Mouse (Mus musculus): ENCODE results near the gene Rbm5. TPM values are rescaled to one million over a fixed set of nuclear protein-coding genes. Genes with fewer than 3 reads are reported as not detected.
A peak's percentile ranks its signal among the peaks of the same experiment; 100 is the strongest.

The Rbm5 gene
- polyA plus RNA-seq, 1 experiment, result 37.4 TPM

DNA sequence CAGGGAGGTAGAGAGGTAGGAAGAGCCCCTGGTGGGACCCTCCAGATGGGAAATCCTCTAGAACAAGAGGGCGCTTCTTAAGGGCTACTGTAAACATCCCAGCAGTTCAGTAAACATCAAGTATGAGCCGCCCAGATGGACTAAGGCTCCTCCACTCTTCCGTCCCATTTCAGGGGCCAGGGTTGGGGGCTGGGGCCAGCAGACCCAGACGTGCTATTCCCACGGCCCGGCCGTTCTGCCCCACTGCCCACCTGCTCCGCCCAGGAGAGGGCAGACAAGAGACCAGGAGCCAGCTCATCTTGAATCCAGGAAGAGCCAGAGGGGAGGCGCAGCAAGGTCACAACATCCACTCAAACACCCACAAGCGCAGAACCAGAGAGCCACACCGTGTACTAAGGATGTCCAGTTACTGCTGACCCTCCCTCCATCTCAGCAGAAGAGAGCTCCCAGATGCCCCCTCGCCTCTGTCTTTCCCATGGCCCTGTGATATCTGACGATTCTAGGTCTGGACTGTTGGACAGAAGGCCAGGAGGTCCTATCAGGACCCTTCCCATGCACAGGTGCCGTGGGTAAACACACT, 72.1 kb downstream of the Rbm5 start:
- Histone ChIP-seq H3K4me3 (ENCODE audit: insufficient read depth, low read depth, low read length) (no peak overlapping the region), H3K27ac (replicated peaks; ENCODE audit: low read depth, low read length) (no peak overlapping the region), H3K4me1 (ENCODE audit: control insufficient read depth, insufficient read depth, insufficient read length, low read length) (peaks cover 39% of the 10 kb centered on the region)

DNA sequence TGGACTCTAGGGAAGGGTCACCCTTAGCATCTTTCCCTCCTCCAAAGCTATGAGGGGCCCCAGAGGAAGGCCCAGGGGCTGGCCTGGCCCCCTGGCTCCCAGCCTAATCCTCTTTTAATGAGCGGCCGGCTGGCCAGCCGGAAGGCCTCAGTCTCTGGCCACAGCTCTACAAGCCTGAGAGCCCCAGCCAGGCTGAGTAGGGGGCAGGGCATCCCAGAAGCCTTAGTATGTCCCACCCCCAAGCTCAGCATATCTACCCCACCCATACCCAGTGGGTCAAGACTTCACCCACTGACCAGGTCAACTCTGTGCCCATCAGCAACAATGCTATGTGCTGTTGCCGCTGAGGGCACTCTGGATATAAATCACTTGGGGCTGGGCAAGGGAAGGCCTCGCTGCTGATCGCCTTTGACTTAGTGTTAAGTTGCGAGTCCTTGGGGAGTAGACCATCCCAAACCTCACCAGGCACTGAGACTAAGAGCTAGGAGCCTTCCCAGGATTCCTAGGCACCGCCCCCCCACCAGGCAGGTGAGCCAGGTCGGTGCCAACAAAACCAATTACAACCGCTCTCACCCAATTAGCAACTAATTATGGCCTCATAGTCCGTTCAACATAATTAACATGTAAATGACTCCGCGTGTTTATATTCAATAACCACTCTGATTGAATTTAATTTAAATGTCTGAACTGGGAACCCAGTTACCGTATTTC, 72.8 kb downstream of the Rbm5 start:
- Histone ChIP-seq H3K4me3 (ENCODE audit: insufficient read depth, low read depth, low read length) (no peak overlapping the region), H3K27ac (replicated peaks; ENCODE audit: low read depth, low read length) (no peak overlapping the region), H3K4me1 (ENCODE audit: control insufficient read depth, insufficient read depth, insufficient read length, low read length) (peaks cover 39% of the 10 kb centered on the region)

DNA sequence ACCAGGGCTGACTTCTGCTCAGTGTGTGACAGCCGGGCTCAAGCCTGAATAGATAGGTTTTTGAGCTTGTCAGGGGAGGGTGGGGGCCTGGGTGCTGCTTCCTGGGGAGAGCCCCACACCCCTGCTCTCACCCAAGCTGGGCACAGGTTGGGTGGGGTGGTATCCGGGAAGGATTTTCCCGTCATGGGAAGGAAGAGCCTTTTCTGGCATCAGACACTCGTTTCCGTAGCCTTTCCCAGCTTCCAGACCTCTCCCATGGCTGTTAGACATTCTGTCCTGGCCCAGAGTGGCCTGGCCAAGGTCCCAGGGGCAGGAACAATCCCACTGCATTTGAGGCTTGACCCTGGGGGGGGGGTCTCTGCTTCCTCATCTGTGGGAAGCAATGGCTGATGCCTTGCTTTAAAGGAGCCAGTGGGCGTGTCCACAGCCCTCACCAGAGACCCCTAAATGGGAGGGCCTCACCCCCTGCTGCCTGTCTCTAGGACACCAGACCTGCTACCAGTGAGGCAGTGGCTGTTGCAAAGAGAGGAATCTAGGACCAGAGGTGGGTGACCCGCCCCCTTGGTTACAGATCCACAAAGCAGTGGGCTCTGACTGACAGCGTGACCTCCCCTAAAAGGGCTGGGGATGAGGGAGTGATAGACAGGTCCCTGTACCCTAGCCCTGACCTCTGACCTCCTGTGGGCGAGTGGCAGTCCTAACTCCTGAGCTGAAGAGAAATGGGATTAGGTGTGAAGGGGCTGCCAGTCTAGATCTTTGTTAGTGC, 73.8 kb downstream of the Rbm5 start:
- Histone ChIP-seq H3K4me3 (ENCODE audit: insufficient read depth, low read depth, low read length) (no peak overlapping the region), H3K27ac (replicated peaks; ENCODE audit: low read depth, low read length) (peak overlapping the region; percentile 80), H3K4me1 (ENCODE audit: control insufficient read depth, insufficient read depth, insufficient read length, low read length) (peaks cover 34% of the 10 kb centered on the region)

DNA sequence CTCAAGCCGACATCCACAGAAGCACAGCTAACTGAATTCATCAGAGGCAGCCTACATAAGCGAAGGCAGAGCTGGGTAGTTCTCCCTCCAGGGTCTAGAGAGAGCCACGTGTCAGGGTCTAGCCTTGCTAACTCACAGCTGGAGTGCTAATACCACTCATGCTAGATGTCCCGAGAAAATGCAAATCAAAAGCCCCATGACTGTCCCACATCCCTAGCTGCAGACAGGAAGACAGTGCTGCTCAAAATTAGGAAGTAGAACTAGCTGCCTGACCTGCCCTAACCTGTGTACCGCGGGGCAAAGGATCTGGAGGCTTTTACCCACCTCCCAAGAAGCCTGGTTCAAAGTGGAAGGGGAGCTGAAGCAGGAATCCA, 74.7 kb downstream of the Rbm5 start:
- Histone ChIP-seq H3K4me1 (ENCODE audit: control insufficient read depth, insufficient read depth, insufficient read length, low read length) (peaks cover 31% of the 10 kb centered on the region), H3K4me3 (ENCODE audit: insufficient read depth, low read depth, low read length) (no peak overlapping the region), H3K27ac (replicated peaks; ENCODE audit: low read depth, low read length) (peak overlapping the region; percentile 80)

DNA sequence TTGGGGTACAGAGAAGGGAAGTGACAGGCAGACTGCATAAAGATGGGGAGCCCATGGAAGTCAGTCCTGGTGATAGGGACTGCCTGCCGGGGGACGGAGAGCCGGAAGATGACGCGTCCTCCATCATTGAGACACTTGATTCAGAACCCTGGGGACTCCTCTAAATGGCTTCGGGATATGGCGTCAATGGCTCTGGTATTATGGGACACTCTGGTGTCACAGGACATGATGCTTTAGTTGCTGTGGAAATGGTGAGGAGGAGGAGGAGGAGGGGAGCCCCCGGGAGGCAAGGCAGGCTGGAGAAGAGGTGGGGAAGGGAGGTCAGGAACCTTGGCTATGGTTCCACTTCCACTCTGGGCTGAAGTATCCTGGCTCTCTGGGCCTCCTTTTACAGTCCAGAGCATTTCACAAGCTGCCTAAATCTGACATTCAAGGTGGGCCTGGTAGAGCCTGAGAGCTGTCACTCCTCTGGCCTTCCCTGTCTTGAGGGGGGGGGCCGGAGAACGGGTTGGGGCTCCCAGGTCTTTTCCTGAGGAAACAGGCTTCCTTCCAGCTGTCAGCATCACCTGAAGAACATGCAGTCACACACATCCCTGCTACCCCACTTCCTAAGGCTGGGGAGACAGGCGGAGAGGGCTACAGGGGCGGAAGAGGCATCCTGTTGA, 75.2 kb downstream of the Rbm5 start:
- H3K27ac ChIP-seq (replicated peaks; ENCODE audit: low read depth, low read length), result peak overlapping the region; percentile 80

DNA sequence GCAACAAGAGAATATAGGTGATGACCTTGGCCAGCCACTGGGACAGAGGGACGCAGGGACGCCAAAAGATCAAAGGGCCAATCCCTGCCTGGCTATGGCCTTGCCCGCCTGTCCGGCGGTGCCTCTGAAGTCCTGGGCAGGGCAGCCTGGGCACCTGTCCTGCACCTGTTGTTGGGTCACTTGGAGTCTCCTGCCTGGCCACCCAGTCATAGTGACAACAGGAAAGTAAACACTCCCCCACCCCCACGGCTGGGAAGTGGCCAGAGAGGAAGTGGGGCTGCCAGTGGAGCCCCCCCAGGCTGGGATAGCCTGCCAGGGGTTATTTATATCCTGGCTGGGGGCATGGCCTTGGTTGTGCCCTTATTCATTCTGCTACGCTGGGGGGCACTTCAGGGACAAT, 76.2 kb downstream of the Rbm5 start:
- H3K27ac ChIP-seq (replicated peaks; ENCODE audit: low read depth, low read length), result peak overlapping the region; percentile 80
- peaks cover 29% of the 10 kb centered on the region for H3K4me1 ChIP-seq (ENCODE audit: control insufficient read depth, insufficient read depth, insufficient read length, low read length)
- no peak overlapping the region for H3K4me3 ChIP-seq (ENCODE audit: insufficient read depth, low read depth, low read length)

More for the DNA sequence above, 75.2 kb downstream of the Rbm5 start:
- Histone ChIP-seq H3K4me3 (ENCODE audit: insufficient read depth, low read depth, low read length) (no peak overlapping the region), H3K4me1 (ENCODE audit: control insufficient read depth, insufficient read depth, insufficient read length, low read length) (peaks cover 31% of the 10 kb centered on the region)

DNA sequence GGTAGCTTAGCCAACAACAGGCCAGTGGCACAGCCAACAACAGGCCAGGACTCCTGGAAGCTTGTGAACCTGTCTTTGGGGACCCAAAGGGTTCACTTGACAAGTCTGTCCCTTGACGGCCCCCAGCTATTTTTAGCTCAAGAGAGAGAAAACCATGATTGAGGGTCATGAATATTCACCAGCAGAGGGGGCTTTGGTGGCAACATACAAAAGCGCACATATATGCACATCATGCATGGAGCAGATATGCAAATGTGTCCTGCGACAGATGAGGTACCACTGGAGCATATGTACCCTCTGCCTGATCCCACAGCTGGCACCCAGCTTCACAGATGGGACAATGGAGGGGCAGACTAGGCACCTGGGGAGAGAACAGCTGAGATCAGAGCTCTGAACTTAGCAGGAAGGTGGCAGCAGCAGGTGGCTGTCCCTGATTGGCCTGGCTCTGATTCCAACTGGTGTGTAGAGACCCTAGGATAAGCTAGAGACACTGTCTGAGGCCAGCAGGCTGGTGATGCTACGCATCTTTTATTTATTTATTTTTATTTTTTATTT, 77.3 kb downstream of the Rbm5 start:
- H3K4me1 ChIP-seq (ENCODE audit: control insufficient read depth, insufficient read depth, insufficient read length, low read length), result peaks cover 29% of the 10 kb centered on the region
- no peak overlapping the region for H3K27ac ChIP-seq (replicated peaks; ENCODE audit: low read depth, low read length)
- H3K4me3 ChIP-seq (ENCODE audit: insufficient read depth, low read depth, low read length), result no peak overlapping the region

DNA sequence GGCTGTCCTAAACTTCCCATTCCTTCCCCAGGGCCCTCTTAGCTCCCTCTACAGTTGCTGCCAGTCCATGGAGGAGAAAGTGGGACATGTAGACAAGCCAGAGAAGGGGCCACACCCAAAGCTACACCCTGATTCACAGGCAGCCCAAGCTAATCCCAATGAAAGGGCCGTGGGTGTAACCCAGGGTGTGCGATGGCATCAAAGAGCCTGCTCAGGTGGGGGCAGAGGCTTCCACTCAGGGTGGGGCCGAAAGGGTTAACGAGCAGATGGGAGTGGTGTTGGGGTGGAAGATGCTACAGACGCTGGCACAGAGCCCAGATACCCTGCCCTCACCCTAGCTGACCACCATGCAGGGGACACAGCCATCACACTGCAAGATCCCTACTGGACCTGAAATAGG, 78.0 kb downstream of the Rbm5 start:
- Histone ChIP-seq H3K27ac (replicated peaks; ENCODE audit: low read depth, low read length) (no peak overlapping the region), H3K4me1 (ENCODE audit: control insufficient read depth, insufficient read depth, insufficient read length, low read length) (peaks cover 25% of the 10 kb centered on the region), H3K4me3 (ENCODE audit: insufficient read depth, low read depth, low read length) (no peak overlapping the region)

DNA sequence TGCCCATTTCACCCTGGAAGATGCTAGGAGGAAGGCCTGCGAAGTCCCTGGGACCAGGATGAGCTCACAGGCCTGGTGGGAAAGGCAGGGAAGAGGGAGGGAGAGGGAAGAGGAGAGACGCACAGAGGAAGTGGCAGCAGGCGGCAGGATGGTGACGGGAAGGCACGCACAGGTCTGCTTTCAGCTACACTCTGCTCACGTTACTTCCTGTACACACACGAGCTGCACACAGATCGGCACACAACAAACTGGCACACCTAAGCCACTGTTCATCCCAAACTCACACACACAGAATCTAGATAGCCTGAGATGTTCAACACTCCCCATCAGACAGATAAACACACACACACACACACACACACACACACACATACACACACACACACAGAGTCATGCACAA, 80.4 kb downstream of the Rbm5 start:
- Histone ChIP-seq H3K4me1 (ENCODE audit: control insufficient read depth, insufficient read depth, insufficient read length, low read length) (peaks cover 15% of the 10 kb centered on the region), H3K4me3 (ENCODE audit: insufficient read depth, low read depth, low read length) (no peak overlapping the region), H3K27ac (replicated peaks; ENCODE audit: low read depth, low read length) (no peak overlapping the region)

Other genes with a start within 250 kb of the Rbm5 start
- gene Tmem115, start 237.1 kb downstream of the Rbm5 start, polyA plus RNA-seq (2012; ENCODE audit: insufficient read depth, insufficient read length, missing spikeins), result 11.9 and 14.1 TPM in 2 replicates
- gene Cyb561d2, start 228.8 kb downstream of the Rbm5 start, polyA plus RNA-seq (2012; ENCODE audit: insufficient read depth, insufficient read length, missing spikeins), result 6.1 and 6.3 TPM in 2 replicates
- 19.2 and 22.5 TPM in 2 replicates for gene Nprl2, start 228.8 kb downstream of the Rbm5 start, polyA plus RNA-seq (2012; ENCODE audit: insufficient read depth, insufficient read length, missing spikeins)
- gene Zmynd10, start 223.7 kb downstream of the Rbm5 start, polyA plus RNA-seq (2012; ENCODE audit: insufficient read depth, insufficient read length, missing spikeins), result not detected in 2 replicates
- 10.9 and 15.2 TPM in 2 replicates for gene Rassf1, start 219.4 kb downstream of the Rbm5 start, polyA plus RNA-seq (2012; ENCODE audit: insufficient read depth, insufficient read length, missing spikeins)
- 31.2 and 49.0 TPM in 2 replicates for gene Tusc2, start 207.7 kb downstream of the Rbm5 start, polyA plus RNA-seq (2012; ENCODE audit: insufficient read depth, insufficient read length, missing spikeins)
- gene Hyal2, start 203.1 kb downstream of the Rbm5 start, polyA plus RNA-seq (2012; ENCODE audit: insufficient read depth, insufficient read length, missing spikeins), result 14.1 and 14.2 TPM in 2 replicates
- gene Hyal1, start 194.1 kb downstream of the Rbm5 start, polyA plus RNA-seq (2012; ENCODE audit: insufficient read depth, insufficient read length, missing spikeins), result 25.2 and 46.4 TPM in 2 replicates
- gene Naa80, start 192.1 kb downstream of the Rbm5 start, polyA plus RNA-seq (2012; ENCODE audit: insufficient read depth, insufficient read length, missing spikeins), result 25.9 and 31.3 TPM in 2 replicates
- gene Hyal3, start 190.2 kb downstream of the Rbm5 start, polyA plus RNA-seq (2012; ENCODE audit: insufficient read depth, insufficient read length, missing spikeins), result 0.63 TPM in 1 of 2 replicates, not detected in the other
- 21.6 and 23.7 TPM in 2 replicates for gene Ifrd2, start 183.4 kb downstream of the Rbm5 start, polyA plus RNA-seq (2012; ENCODE audit: insufficient read depth, insufficient read length, missing spikeins)
- gene Sema3b, start 161.8 kb downstream of the Rbm5 start, polyA plus RNA-seq (2012; ENCODE audit: insufficient read depth, insufficient read length, missing spikeins), result 3.3 and 3.8 TPM in 2 replicates
- 87.2 and 112 TPM in 2 replicates for gene Gnai2, start 135.6 kb downstream of the Rbm5 start, polyA plus RNA-seq (2012; ENCODE audit: insufficient read depth, insufficient read length, missing spikeins)
- 0.83 and 3.3 TPM in 2 replicates for gene Slc38a3, start 101.5 kb downstream of the Rbm5 start, polyA plus RNA-seq (2012; ENCODE audit: insufficient read depth, insufficient read length, missing spikeins)
- not detected in 2 replicates for gene Gnat1, start 91.3 kb downstream of the Rbm5 start, polyA plus RNA-seq (2012; ENCODE audit: insufficient read depth, insufficient read length, missing spikeins)
- gene Sema3f, start 60.5 kb downstream of the Rbm5 start, polyA plus RNA-seq (2012; ENCODE audit: insufficient read depth, insufficient read length, missing spikeins), result 3.1 and 3.2 TPM in 2 replicates
- gene Rbm6, start 102.2 kb upstream of the Rbm5 start, polyA plus RNA-seq (2012; ENCODE audit: insufficient read depth, insufficient read length, missing spikeins), result 17.6 and 20.0 TPM in 2 replicates
- 12.6 and 14.3 TPM in 2 replicates for gene Mon1a, start 117.2 kb upstream of the Rbm5 start, polyA plus RNA-seq (2012; ENCODE audit: insufficient read depth, insufficient read length, missing spikeins)
- 0.36 and 1.4 TPM in 2 replicates for gene Mst1r, start 135.9 kb upstream of the Rbm5 start, polyA plus RNA-seq (2012; ENCODE audit: insufficient read depth, insufficient read length, missing spikeins)
- gene Actl11, start 157.5 kb upstream of the Rbm5 start, polyA plus RNA-seq (2012; ENCODE audit: insufficient read depth, insufficient read length, missing spikeins), result not detected in 2 replicates
- not detected in 2 replicates for gene Camkv, start 164.7 kb upstream of the Rbm5 start, polyA plus RNA-seq (2012; ENCODE audit: insufficient read depth, insufficient read length, missing spikeins)
- not detected in 2 replicates for gene Traip, start 179.1 kb upstream of the Rbm5 start, polyA plus RNA-seq (2012; ENCODE audit: insufficient read depth, insufficient read length, missing spikeins)
- 7.0 and 13.8 TPM in 2 replicates for gene Uba7, start 204.5 kb upstream of the Rbm5 start, polyA plus RNA-seq (2012; ENCODE audit: insufficient read depth, insufficient read length, missing spikeins)
- not detected in 2 replicates for gene Gm20661, start 212.1 kb upstream of the Rbm5 start, polyA plus RNA-seq (2012; ENCODE audit: insufficient read depth, insufficient read length, missing spikeins)
- 5.1 and 5.5 TPM in 2 replicates for gene Inka1, start 214.9 kb upstream of the Rbm5 start, polyA plus RNA-seq (2012; ENCODE audit: insufficient read depth, insufficient read length, missing spikeins)
- gene Cdhr4, start 221.5 kb upstream of the Rbm5 start, polyA plus RNA-seq (2012; ENCODE audit: insufficient read depth, insufficient read length, missing spikeins), result not detected in 2 replicates
- gene Gm20662, start 225.4 kb upstream of the Rbm5 start, polyA plus RNA-seq (2012; ENCODE audit: insufficient read depth, insufficient read length, missing spikeins), result not detected in 2 replicates
- gene Ip6k1, start 231.5 kb upstream of the Rbm5 start, polyA plus RNA-seq (2012; ENCODE audit: insufficient read depth, insufficient read length, missing spikeins), result 14.7 and 20.7 TPM in 2 replicates

Measured in brown adipose tissue, adult 24 weeks (tissue).